ENCODE assay signal across 9 mouse cellular contexts in the genomic region with DNA sequence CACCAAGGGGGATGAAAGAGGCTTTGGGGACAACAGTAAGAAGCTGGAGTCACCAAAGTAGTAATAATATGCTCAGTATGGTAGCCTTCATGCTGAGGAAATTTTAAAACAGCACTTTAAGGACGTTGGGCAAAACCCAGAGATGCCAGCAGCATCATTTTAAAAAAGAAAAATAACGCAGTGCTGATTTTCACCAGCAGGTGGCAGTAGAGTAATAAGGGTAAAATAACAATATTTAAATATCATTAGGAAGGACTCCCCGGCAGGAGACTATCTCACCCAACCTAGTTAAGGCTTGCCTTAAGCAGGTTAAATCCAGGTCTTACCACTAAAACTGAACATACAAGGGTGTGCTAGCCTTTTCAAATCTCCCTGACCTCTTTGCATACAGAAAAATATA.
A peak's percentile ranks its signal among the peaks of the same experiment; 100 is the strongest.
DNase-seq lines count a peak whose midpoint lies in the region; ATAC-seq and TF ChIP-seq lines count a peak whose summit lies in the region.
"Had no signal": no experiment of that assay in that cellular context is flagged by ENCODE, and none has a peak within 500 bp of the region (broad histone marks: within the 10 kb centered on the region; RNA-seq: fewer than 3 reads in every experiment).

No protein-coding gene starts in this region.

- H3K36me3 ChIP-seq in kidney, embryonic 14.5 days (ENCODE audit: control insufficient read depth, insufficient read depth, low read length), result no peaks in the 10 kb centered on the region
- H3K36me3 ChIP-seq in E14TG2a.4 (ENCODE audit: insufficient read depth, low read length), result no peaks in the 10 kb centered on the region
- H3K36me3 ChIP-seq: limb, embryonic 13.5 days had no signal

- H3K27ac ChIP-seq in kidney, embryonic 14.5 days (ENCODE audit: low read depth, low read length), result no peak overlapping the region
- H3K27ac ChIP-seq: limb, embryonic 13.5 days had no signal

- ATAC-seq in kidney, embryonic 14.5 days (ENCODE audit: low FRiP score, low TSS enrichment), result no peak
- no peak for ATAC-seq in erythroid progenitor cell, adult 5-6 weeks (replicated peaks; ENCODE audit: low FRiP score, poor library complexity, severe bottlenecking)

- no peak overlapping the region for H3K4me3 ChIP-seq in kidney, embryonic 14.5 days (ENCODE audit: low read length)
- H3K4me3 ChIP-seq in E14TG2a.4 (replicated peaks; ENCODE audit: low read length), result no peak overlapping the region
- H3K4me3 ChIP-seq: limb, embryonic 13.5 days had no signal

- H3K4me1 ChIP-seq in kidney, embryonic 14.5 days (ENCODE audit: control insufficient read depth, insufficient read depth, low read length), result no peaks in the 10 kb centered on the region
- H3K4me1 ChIP-seq in E14TG2a.4 (replicated peaks; ENCODE audit: low read depth, low read length), result peaks cover 17% of the 10 kb centered on the region; the same call in 1 of the 2 replicates

- H3K4me2 ChIP-seq in kidney, embryonic 14.5 days (replicated peaks; ENCODE audit: low read depth, low read length), result no peak overlapping the region
- H3K4me2 ChIP-seq: limb, embryonic 13.5 days had no signal

- H3K27me3 ChIP-seq in kidney, embryonic 14.5 days (ENCODE audit: control insufficient read depth, insufficient read depth, low read length), result no peaks in the 10 kb centered on the region
- H3K27me3 ChIP-seq in E14TG2a.4 (ENCODE audit: insufficient read depth, low read length), result no peaks in the 10 kb centered on the region; the same call in 1 of the 2 replicates
- H3K27me3 ChIP-seq: limb, embryonic 13.5 days had no signal

- H3K9me3 ChIP-seq in kidney, embryonic 14.5 days (ENCODE audit: control insufficient read depth, low read length), result peaks cover 2% of the 10 kb centered on the region; the same call in 1 of the 2 replicates
- H3K9me3 ChIP-seq in E14TG2a.4 (ENCODE audit: low read length), result no peaks in the 10 kb centered on the region
- H3K9me3 ChIP-seq: limb, embryonic 13.5 days had no signal

- H3K9ac ChIP-seq in kidney, embryonic 14.5 days (ENCODE audit: low read depth, low read length), result no peak overlapping the region
- H3K9ac ChIP-seq: limb, embryonic 13.5 days had no signal

- DNase-seq in adrenal gland, postnatal 10 days, result peak; percentile 68
- DNase-seq in adrenal gland, postnatal 25 days, result no peak
- DNase-seq in kidney, adult 9 months, result peak; percentile 68
- DNase-seq in embryo, embryonic 9.5 days (ENCODE audit: extremely low spot score), result peak; percentile 40
- DNase-seq in retina, postnatal 1 day, result peak; percentile 48

- peak; percentile 59 for TF ChIP-seq CTCF in E14TG2a.4 (conservative IDR thresholded peaks at IDR 0.05; ENCODE audit: low read length)

- 7% methylated on average over 3 of the region's 3 CpGs for WGBS in kidney, embryonic 14.5 days
